Mouse (Mus musculus): ENCODE results near the gene Ric1. TPM values are rescaled to one million over a fixed set of nuclear protein-coding genes. Genes with fewer than 3 reads are reported as not detected.
A peak's percentile ranks its signal among the peaks of the same experiment; 100 is the strongest.

The Ric1 gene
- polyA plus RNA-seq, 1 experiment from 2014 or later = 20.0 TPM

DNA sequence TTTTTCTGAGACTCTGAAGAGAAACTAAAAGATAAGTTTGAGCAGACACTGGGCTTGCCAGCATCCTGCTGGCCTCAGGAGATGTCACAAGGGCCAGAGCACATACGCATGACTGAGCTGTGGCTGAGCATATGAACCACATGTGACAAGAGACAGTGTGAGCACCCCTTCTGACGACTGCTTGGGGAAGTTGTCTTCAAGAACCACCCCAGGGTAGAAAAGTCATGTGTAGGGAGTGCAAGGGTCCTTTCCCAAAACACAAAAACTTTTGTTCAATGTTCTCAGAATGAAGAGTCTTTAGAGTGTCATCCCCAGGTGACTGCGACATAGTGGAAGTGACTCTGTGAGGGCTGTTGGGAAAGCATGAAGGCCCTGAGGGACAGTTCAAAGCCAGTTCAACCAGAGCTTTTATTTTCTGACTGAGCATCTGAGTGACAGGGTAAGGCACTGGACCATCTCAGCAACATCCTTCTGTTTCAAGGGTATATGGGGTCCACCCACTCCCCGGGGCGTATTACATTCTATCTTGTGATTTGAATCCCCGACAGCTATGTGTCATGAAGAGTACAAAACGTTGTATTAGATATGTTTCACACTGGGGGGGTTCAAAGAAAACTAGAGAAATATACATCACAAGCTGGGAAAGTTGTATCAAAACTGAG lies 35.4 kb upstream of the Ric1 start:
- no peak for DNase-seq (ENCODE audit: low spot score)
- Histone ChIP-seq H3K27ac (replicated peaks) (no peak overlapping the region), H3K4me1 (peaks cover 12% of the 10 kb centered on the region; the same call in 1 of the 2 replicates), H3K9me3 (no peaks in the 10 kb centered on the region), H3K27me3 (replicated peaks; ENCODE audit: low read depth, poor library complexity, severe bottlenecking) (no peaks in the 10 kb centered on the region), H3K4me3 (no peak overlapping the region), H3K36me3 (replicated peaks) (no peaks in the 10 kb centered on the region)
- 79% methylated on average over 7 of the region's 7 CpGs for WGBS

- no peaks in the 10 kb centered on the region for H3K9me3 ChIP-seq
- H3K36me3 ChIP-seq (replicated peaks) = no peaks in the 10 kb centered on the region
- no peak overlapping the region for H3K4me3 ChIP-seq
- WGBS = 89% methylated on average over 14 of the region's 14 CpGs
- H3K4me1 ChIP-seq = peaks cover 9% of the 10 kb centered on the region; the same call in 1 of the 2 replicates
- H3K27me3 ChIP-seq (replicated peaks; ENCODE audit: low read depth, poor library complexity, severe bottlenecking) = no peaks in the 10 kb centered on the region
- no peak overlapping the region for H3K27ac ChIP-seq (replicated peaks)
- no peak for DNase-seq (ENCODE audit: low spot score)
Observed at GRCm38 (mm10) chr19:29487326-29488072, 34.6 kb upstream of the Ric1 start.

DNA sequence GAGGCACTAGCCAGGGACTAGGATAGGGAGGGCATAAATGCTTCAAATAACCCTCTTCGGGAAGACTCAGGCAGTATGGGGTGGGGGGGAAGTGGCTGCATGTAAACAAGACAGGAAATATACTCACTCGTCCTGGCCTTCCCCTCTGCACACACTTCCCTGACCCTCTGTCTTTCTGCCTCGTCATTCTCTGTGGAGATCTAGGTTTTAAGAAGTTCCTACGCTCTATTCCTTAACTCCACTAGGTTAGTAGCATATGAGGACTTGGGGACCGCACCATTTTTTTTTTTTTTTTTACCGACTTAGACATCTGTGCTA lies 34.0 kb upstream of the Ric1 start:
- H3K4me3 ChIP-seq = no peak overlapping the region
- no peak overlapping the region; the same call in 1 of the 2 replicates for H3K27ac ChIP-seq (replicated peaks)
- no peaks in the 10 kb centered on the region for H3K27me3 ChIP-seq (replicated peaks; ENCODE audit: low read depth, poor library complexity, severe bottlenecking)
- WGBS = 58% methylated on average over 6 of the region's 6 CpGs
- DNase-seq (ENCODE audit: low spot score) = no peak
- H3K9me3 ChIP-seq = no peaks in the 10 kb centered on the region
- no peaks in the 10 kb centered on the region for H3K36me3 ChIP-seq (replicated peaks)
- H3K4me1 ChIP-seq = peaks cover 9% of the 10 kb centered on the region; the same call in 1 of the 2 replicates

DNA sequence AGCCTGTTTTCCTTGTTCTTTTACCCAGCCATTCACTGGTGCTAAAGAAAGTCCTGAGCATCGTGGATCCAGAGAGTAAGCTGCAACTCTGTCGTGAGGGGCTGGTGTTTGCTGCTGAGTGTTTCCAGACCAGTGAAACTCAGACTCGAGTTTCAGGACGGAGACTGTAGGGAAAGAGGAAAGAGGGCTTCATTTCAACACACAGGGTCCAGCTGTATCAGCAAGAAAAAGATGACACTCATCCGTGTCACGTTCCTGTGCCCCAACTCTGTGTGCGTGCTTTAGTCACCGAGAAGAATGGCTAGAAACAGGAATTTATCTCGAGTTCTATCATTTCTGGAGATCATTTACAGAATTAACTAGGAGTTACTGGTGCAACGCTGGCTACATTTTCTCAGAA lies 33.7 kb upstream of the Ric1 start:
- no peaks in the 10 kb centered on the region for H3K27me3 ChIP-seq (replicated peaks; ENCODE audit: low read depth, poor library complexity, severe bottlenecking)
- H3K27ac ChIP-seq (replicated peaks) = no peak overlapping the region
- H3K4me1 ChIP-seq = peaks cover 9% of the 10 kb centered on the region; the same call in 1 of the 2 replicates
- no peaks in the 10 kb centered on the region for H3K9me3 ChIP-seq
- H3K4me3 ChIP-seq = no peak overlapping the region
- no peak for DNase-seq (ENCODE audit: low spot score)
- WGBS = 61% methylated on average over 10 of the region's 10 CpGs
- no peaks in the 10 kb centered on the region for H3K36me3 ChIP-seq (replicated peaks)

DNA sequence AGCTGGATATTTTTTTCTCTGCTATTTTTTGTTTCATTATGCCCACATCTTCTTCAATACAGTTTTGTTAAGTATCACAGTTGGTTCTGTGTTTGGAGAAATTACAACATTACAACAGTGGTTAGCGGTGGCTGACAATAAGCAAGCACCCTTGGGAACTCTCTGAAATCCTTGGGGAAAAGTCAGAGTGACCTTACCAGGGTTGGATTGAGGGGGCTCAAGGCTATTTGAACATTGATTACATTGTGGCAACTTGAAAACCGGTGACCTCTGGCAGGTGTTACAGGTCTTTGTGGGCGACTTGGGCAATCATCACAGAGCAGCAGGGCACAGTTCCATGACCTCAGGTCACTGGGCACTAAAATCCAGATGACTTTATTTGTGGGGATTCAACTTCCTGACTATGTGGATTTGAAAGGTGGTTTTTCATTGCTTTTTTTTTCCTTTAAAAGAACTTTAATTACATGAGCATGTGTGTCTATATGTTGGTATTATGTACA lies 32.2 kb upstream of the Ric1 start:
- H3K9me3 ChIP-seq = no peaks in the 10 kb centered on the region
- H3K27ac ChIP-seq (replicated peaks) = no peak overlapping the region
- DNase-seq (ENCODE audit: low spot score) = no peak
- WGBS = 73% methylated on average over 3 of the region's 3 CpGs
- H3K4me1 ChIP-seq = peaks cover 9% of the 10 kb centered on the region; the same call in 1 of the 2 replicates
- H3K36me3 ChIP-seq (replicated peaks) = no peaks in the 10 kb centered on the region
- H3K4me3 ChIP-seq = no peak overlapping the region
- H3K27me3 ChIP-seq (replicated peaks; ENCODE audit: low read depth, poor library complexity, severe bottlenecking) = no peaks in the 10 kb centered on the region

- peaks cover 8% of the 10 kb centered on the region for H3K4me1 ChIP-seq
- 70% methylated on average over 9 of the region's 9 CpGs for WGBS
Observed at GRCm38 (mm10) chr19:29491467-29491866, 30.6 kb upstream of the Ric1 start.

GRCm38 (mm10) chr19:29494454-29494853 lies 27.6 kb upstream of the Ric1 start:
- Histone ChIP-seq H3K4me3 (no peak overlapping the region), H3K27ac (replicated peaks) (no peak overlapping the region), H3K27me3 (replicated peaks; ENCODE audit: low read depth, poor library complexity, severe bottlenecking) (no peaks in the 10 kb centered on the region), H3K4me1 (peaks cover 2% of the 10 kb centered on the region; the same call in 1 of the 2 replicates), H3K36me3 (replicated peaks) (no peaks in the 10 kb centered on the region), H3K9me3 (no peaks in the 10 kb centered on the region)
- WGBS = 82% methylated on average over 4 of the region's 4 CpGs
- DNase-seq (ENCODE audit: low spot score) = no peak

More at GRCm38 (mm10) chr19:29491467-29491866, 30.6 kb upstream of the Ric1 start:
- Histone ChIP-seq H3K36me3 (replicated peaks) (no peaks in the 10 kb centered on the region), H3K4me3 (no peak overlapping the region), H3K9me3 (no peaks in the 10 kb centered on the region), H3K27me3 (replicated peaks; ENCODE audit: low read depth, poor library complexity, severe bottlenecking) (no peaks in the 10 kb centered on the region), H3K27ac (replicated peaks) (no peak overlapping the region)
- no peak for DNase-seq (ENCODE audit: low spot score)

DNA sequence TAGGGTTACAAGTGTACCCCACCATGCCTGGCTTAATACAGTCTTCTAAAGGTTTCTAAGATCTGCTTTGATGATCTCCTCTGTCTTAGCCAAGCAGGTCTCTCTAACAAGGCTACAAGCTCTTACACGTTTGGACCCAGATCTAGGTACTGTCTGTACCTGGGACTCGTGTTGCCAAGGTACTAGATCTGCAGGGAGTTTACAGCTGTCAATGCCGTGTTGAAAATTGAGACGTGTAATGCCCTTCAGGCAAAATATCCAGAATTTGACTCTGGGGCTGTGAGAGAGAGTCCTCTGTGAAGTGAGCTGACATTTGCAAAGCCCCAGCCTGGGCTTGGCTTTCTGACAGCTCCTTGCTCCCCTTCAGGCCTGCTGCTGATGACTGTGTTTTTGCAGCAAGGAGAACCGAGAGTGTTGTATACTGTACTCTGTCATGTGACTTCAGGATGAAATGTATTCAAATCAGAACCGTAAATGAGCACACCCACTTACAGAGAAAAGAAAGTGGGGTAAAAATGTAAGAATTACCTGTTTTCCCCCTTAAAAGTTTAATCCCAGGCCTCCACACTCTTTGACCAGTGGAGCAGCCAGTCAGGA lies 26.0 kb upstream of the Ric1 start:
- no peaks in the 10 kb centered on the region for H3K27me3 ChIP-seq (replicated peaks; ENCODE audit: low read depth, poor library complexity, severe bottlenecking)
- DNase-seq (ENCODE audit: low spot score) = no peak
- H3K4me3 ChIP-seq = no peak overlapping the region
- no peaks in the 10 kb centered on the region for H3K9me3 ChIP-seq
- 0 out of 2 replicates have a peak overlapping the region, but pooled peaks have one; percentile 35 for H3K27ac ChIP-seq (replicated peaks)
- H3K4me1 ChIP-seq = peaks cover 6% of the 10 kb centered on the region
- WGBS = 68% methylated on average over 6 of the region's 6 CpGs
- no peaks in the 10 kb centered on the region for H3K36me3 ChIP-seq (replicated peaks)

- Histone ChIP-seq H3K27ac (replicated peaks) (no peak overlapping the region), H3K4me1 (peaks cover 7% of the 10 kb centered on the region), H3K4me3 (no peak overlapping the region), H3K27me3 (replicated peaks; ENCODE audit: low read depth, poor library complexity, severe bottlenecking) (no peaks in the 10 kb centered on the region), H3K9me3 (no peaks in the 10 kb centered on the region), H3K36me3 (replicated peaks) (no peaks in the 10 kb centered on the region)
- DNase-seq (ENCODE audit: low spot score) = no peak
- WGBS = 82% methylated on average over 7 of the region's 7 CpGs
Observed at GRCm38 (mm10) chr19:29496786-29497557, 25.1 kb upstream of the Ric1 start.

- Histone ChIP-seq H3K27me3 (replicated peaks; ENCODE audit: low read depth, poor library complexity, severe bottlenecking) (no peaks in the 10 kb centered on the region), H3K27ac (replicated peaks) (no peak overlapping the region), H3K9me3 (no peaks in the 10 kb centered on the region), H3K4me3 (no peak overlapping the region), H3K4me1 (peaks cover 7% of the 10 kb centered on the region), H3K36me3 (replicated peaks) (no peaks in the 10 kb centered on the region)
- DNase-seq (ENCODE audit: low spot score) = no peak
- WGBS = 88% methylated on average over 7 of the region's 7 CpGs
Observed at GRCm38 (mm10) chr19:29497874-29498273, 24.2 kb upstream of the Ric1 start.

DNA sequence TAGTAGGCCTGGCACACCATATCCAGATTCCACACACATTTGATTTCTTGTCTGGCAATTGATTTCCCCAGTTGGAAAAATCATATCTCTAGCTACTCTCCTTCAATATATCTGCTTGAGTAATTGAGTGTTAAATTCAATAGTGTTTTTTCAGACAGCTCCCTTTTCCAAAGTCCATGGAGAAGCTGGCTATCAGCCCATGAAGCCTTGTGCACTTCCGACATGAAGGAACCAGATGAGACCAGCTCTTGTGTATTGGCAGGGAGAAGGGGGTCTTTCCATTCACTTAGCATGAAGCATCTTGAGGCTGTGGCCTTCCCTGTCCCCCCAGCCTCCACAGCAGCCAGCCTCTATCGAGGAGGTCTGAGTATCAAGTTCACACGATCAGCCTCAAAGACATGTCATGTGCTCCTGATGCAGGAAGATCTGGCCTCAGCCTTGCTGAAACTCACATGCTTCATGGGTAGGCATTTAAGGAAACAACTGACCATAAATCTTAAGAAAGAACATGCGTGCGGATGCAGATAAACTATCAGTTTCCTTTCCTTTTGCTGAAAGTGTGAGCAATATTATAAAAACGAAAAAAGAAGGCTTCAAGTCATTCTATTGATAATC lies 23.1 kb upstream of the Ric1 start:
- WGBS = 83% methylated on average over 6 of the region's 6 CpGs
- Histone ChIP-seq H3K27ac (replicated peaks) (no peak overlapping the region), H3K4me3 (no peak overlapping the region), H3K4me1 (peaks cover 7% of the 10 kb centered on the region), H3K9me3 (no peaks in the 10 kb centered on the region), H3K27me3 (replicated peaks; ENCODE audit: low read depth, poor library complexity, severe bottlenecking) (no peaks in the 10 kb centered on the region), H3K36me3 (replicated peaks) (no peaks in the 10 kb centered on the region)
- DNase-seq (ENCODE audit: low spot score) = no peak

GRCm38 (mm10) chr19:29500333-29500732 lies 21.7 kb upstream of the Ric1 start:
- H3K27me3 ChIP-seq (replicated peaks; ENCODE audit: low read depth, poor library complexity, severe bottlenecking) = no peaks in the 10 kb centered on the region
- no peaks in the 10 kb centered on the region for H3K9me3 ChIP-seq
- DNase-seq (ENCODE audit: low spot score) = no peak
- H3K4me1 ChIP-seq = peaks cover 7% of the 10 kb centered on the region
- H3K36me3 ChIP-seq (replicated peaks) = no peaks in the 10 kb centered on the region
- 77% methylated on average over 1 of the region's 1 CpGs for WGBS
- no peak overlapping the region for H3K27ac ChIP-seq (replicated peaks)
- H3K4me3 ChIP-seq = no peak overlapping the region

All from embryonic facial prominence, embryonic 10.5 days (tissue).